Mouse (Mus musculus) G1E (cell line): ENCODE data around the gene Jmjd8.

Source experiments
- CTCF ChIP-seq: IDR thresholded peaks from 2 replicates; pipeline ENCODE4 v1.5.1; 2012; ENCODE audit warnings: low read depth, low read length, inconsistent platforms, mixed read lengths
- GATA1 ChIP-seq: IDR thresholded peaks from 2 replicates; pipeline ENCODE4 v1.6.1; 2012; ENCODE audit warnings: borderline replicate concordance, low read length, inconsistent platforms, mixed read lengths
- TAL1 ChIP-seq: conservative IDR thresholded peaks from 2 replicates; pipeline ENCODE4 v1.6.1; 2012; ENCODE audit warnings: low read depth, low read length, inconsistent platforms, mixed read lengths

DNA sequence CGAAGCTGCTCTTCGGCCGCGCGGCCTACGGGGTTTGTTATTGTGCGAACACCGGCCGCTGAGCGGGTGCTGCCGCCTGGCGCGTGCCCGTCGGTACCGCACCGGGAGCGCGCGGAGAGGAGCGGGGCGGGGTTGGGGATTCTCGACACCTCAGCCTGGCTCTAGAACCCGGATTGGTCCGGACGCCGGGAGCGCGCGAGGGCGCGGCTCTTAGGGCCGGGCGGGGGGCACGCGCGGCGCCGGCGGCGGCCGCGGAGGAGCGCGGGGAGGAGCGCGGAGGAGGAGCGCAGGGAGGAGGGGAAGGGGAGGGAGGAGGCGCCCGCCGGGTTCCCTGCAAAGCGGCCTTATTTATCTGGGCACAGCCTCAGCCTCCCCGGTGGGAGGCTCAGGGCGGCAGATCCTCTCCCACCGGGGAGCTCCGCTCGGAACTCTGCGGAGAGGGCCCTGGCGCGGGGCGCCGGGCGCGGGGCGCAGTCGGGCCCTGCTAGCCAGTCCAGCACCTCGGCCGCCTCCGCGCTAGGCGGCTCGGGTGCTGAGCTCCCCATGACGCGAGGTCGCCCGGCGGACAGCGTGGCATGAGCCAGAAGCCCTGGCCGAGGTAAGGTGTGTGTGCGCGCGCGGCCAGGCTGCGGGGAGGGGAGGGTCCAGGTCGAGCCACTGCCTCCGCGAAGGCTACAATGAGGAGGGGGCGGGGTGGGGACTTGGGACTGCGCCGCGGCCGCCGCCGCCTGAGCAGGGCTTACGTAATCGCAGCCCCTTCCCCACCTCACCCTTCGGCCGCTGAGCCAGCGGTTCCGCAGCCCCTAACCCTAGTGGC is 19.7 kb upstream of the Jmjd8 start, which contains the start of gene Fbxl16:
- no peak for TF ChIP-seq GATA1
- TF ChIP-seq TAL1 = no peak
- no peak for TF ChIP-seq CTCF
